Mouse (Mus musculus): ENCODE data around the gene Cnr2.

The Cnr2 gene

DNA sequence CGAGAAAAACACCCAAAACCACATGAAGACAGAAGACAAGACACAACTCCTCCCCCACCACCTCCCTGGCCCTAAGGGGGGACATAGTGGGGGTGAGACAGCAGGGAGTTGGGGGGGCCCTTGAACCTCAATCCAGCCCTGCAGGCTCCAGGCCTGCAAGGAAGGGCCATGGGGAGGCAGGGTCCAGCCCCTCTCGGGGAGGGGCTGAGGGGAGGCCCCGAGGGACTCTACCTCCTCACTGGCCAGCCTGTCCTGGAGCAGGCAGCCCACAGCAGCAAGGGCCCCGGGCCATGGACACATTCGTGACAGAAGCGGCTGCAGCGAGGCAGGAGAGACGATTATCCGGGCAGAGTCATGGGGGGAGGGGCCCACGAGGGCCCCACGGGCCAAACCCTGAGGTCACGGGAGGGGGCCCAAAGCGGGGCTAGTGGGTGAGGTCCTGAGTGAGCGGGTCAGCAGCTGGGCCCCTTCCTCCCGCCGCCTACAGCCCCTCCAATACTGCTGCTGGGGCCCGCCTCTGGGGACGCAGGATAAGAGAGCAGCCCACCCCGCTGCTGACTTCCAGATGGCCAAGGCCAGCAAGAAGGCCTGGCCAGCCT, 73.2 kb downstream of the Cnr2 start:
- no peak for DNase-seq

- no peak for DNase-seq
These were observed 74.0 kb downstream of the Cnr2 start for GRCm38 (mm10) chr4:135969070-135969750.

Data from thymus, postnatal 4 days (tissue).